Mouse (Mus musculus) kidney, adult 18-20 months (tissue): ENCODE results near the gene Sncb.

Experiments used
- DNase-seq: peaks from one replicate; pipeline ENCODE4 v3.0.0; 2021

Gene Sncb

GRCm38 (mm10) chr13:54748190-54748589, 18.2 kb downstream of the Sncb start:
- no peak for DNase-seq

DNA sequence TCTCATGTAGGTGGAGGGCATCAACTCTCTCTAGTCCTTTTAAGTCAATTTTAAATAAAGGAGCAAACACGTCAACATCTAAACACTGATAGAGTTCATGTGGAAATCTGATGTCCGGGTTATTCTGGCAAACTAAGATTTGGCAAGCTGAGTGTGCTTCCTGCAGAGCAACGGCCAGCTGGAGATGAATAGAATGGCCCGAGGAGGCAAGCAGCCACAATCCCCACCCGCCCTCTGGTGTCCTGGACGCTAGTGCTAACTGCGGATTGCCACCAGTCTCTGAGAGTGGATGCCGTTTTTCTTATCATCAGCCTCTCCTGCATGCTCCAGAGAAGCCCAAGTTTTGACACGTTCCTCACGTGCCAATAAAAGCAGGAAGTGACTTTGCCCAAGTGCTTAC, 19.5 kb downstream of the Sncb start:
- DNase-seq, result no peak

DNA sequence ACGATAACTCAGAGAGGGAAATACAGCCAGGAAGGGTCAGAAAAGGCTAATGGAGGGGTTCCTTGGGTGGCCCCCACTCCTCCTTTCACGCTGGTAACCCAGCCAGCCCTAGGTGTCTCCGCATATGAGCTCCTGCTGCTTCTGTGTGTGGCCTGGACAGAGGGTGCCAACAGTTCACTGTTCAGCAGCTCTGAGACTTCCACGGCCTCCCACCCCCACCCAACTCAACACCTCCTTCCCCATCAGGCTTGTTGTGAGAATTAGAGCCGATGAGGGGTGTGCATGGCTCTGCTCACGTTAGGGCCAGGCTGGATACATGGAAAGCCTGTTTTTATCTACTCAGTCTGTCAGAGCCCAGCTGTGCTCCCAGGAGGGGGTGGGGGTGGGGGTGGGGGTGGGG, 20.3 kb downstream of the Sncb start:
- no peak for DNase-seq

GRCm38 (mm10) chr13:54738213-54738601, 28.2 kb downstream of the Sncb start:
- no peak for DNase-seq

DNA sequence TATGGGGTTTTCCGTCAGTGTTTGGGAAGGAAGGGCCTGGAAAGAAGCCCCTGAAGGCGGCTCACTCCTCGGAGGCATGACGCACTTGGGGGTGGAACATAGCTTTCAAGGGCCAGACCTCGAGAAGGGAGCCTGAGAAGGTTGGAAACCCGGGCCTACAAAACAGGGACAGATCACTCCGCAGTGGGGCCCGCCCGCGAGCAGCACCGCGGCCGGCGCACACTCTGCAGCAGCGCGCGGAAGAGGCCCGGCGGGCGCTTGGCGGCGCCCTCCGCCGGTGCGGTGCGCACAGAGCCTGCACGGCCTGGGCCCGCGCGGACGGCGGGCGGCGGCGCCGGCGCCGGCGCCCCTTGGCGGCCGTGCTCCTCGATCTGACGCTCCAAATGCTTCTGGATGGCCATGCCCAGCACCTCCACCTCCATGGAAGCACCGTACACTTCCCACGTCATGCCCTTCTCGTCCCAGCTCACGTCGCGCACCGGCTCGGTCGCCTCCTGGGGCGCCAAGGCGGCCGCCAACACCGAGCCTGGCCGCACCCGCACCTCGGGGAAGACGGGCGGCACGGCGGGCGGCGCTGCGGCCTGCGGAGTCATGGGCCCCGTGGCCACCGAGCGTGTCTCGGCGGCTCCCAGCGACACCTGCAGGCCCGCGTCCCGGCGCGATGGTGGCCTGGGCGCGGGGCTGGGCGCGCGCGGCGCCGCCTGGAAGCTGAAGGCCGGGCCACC, 28.7 kb downstream of the Sncb start:
- peak; percentile 7 for DNase-seq

- DNase-seq, result no peak
These were observed 29.5 kb downstream of the Sncb start for GRCm38 (mm10) chr13:54736931-54737330.

- no peak for DNase-seq
These were observed 40.3 kb downstream of the Sncb start for GRCm38 (mm10) chr13:54726131-54726530.

DNA sequence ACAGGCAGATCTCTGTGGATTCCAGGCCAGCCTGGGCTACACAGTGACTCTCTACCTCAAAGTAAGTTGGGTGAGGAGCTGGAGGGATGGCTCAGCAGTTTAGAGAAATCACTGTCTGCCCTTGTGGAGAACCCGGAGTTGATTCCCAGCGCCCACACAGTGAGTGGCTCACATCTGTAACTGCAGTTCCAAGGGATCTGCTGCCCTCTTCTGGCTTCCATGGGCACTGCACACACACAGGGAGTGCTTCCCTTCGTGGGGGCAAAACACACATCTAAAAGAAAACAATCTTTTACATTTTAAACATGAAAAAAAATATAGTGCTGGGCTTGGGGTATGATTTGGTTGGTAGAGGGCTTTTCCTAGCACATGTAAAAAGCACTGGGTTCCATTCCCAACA, 43.3 kb downstream of the Sncb start:
- DNase-seq, result no peak

DNA sequence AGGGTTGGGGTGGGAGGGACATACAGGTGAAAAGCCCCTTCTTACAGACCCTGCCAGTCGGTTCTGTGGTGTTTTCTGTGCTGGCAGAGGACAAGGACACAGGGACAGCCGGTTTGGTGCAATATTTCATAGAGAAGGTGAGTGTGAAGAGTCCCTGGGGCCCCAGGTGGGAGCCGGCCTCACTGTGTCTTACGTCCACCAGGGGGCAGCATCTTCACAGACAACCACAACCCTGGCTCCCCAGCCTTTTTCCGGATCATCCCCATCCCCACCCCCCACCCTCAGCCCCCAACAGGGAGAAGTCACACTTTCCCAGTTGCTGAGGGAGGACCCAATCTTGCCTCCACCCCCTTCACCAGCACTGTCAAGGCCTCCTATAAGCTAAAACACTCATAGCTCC, 49.5 kb downstream of the Sncb start:
- peak; percentile 47 for DNase-seq

DNA sequence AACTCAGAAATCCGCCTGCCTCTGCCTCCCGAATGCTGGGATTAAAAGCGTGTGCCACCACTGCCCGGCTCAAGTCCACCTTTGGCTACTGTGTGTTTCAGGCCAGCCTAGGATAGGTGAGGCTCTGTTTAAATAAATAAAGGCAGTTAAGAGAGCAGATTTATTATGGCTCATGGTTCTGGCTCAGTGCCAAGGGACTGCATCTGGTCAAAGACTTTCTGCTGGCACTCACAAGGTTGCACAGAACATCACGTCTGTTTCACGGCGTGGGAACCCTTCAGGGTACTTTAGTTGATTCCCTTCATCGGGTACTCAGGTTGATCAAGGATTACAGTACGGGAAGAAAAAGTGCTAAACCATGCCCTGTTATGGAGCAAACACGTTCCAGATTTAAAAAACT, 51.4 kb downstream of the Sncb start:
- DNase-seq, result no peak

- DNase-seq, result no peak
These were observed 52.0 kb downstream of the Sncb start for GRCm38 (mm10) chr13:54714393-54714792.

- DNase-seq, result no peak
These were observed 55.5 kb downstream of the Sncb start for GRCm38 (mm10) chr13:54710866-54711265.
